Mouse (Mus musculus) frontal cortex, postnatal 25 days (tissue): Measurements from ENCODE around the gene Arhgap18.

Source experiments
- DNase-seq, 2 experiments: peaks; one replicate each; pipeline ENCODE4 v3.0.0; 2022; ENCODE audit warnings: low spot score in 2 of 2

The Arhgap18 gene

DNA sequence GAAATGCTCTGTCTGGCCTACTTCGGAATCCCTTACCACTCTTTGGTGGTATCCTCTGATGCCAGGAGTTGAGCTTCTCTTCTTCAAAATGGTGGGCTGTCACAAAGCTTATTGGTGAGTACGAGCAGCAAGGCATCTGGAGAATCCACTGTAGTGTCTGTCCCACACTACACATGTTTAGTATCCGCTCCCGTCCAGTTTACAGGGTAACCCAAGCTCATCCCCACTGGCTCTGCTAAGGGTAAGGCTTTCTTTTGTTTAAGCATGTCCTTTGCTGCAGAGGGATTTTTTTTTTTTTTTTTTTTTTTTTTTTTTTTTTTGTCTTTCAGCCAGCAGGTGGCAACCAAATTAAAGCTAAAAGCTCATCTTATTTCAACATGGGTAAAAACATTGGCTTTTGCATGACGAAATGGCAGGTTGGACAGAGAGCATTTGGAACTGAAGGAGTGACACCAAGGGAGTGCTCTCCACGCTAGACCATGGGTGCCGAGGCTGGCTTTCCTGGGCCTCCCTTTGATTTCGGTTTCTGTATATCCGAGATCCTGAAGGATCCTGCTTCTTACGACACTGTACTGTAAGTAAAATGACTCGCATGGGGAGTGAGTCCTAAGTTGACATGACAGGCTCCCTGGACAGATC is at the start of gene Arhgap18:
Gene Arhgap18 (plus strand): TSS at position 493 of the 639 bp plus-strand sequence.
- DNase-seq, result peak in 1 of 2 experiments; percentile 7

DNA sequence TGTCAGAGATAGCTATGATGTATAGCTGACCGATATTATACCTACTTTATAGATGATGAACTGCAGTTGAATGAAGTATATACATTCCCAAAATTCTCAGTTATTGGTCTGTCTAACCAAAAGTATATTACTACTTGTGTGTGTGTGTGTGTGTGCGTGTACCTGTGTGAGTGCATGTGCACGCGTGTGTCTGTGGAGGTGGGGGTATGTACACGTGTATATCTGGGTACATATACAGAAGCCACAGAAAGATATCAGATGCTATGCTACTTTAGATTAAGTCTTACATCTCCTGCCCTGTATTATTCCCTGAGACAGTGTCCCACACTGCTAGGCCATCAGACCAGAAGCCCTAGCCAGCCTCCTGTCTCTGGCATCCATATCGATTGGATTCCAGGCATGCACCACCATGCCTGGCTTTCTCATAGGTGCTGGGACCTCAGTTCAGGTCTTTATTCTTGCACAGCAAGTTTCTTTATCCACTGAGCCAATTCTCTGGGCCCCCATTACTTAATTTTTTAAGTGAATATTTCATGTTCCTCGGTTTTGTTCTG is 42.7 kb upstream of the Arhgap18 start:
- no peak for DNase-seq

GRCm38 (mm10) chr10:26711068-26711467 is 42.2 kb upstream of the Arhgap18 start:
- peak in 1 of 2 experiments; percentile 7 for DNase-seq

GRCm38 (mm10) chr10:26713986-26714385 is 39.2 kb upstream of the Arhgap18 start:
- no peak for DNase-seq

GRCm38 (mm10) chr10:26724704-26725103 is 28.5 kb upstream of the Arhgap18 start:
- DNase-seq, result no peak

GRCm38 (mm10) chr10:26725255-26725654 is 28.0 kb upstream of the Arhgap18 start:
- no peak for DNase-seq

DNA sequence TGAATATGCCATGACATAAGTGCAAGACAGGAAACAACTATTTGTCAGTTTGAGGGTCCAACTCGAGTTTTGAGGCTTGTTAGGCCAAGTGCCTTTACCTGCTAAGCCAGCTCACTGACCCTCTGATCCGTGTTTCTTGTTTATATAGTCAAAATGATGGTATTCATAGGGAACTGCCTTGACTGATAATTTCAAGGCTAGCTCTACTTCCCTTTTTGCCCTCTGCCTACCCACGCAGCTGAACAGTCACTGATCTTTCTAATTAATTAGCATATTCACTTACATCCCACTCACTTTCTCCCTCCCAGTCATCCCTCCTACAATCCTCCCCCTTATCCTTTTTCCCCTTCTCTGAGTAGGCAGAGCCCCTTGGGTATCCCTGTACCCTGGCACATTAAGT is 2.4 kb upstream of the Arhgap18 start:
- DNase-seq, result no peak

DNA sequence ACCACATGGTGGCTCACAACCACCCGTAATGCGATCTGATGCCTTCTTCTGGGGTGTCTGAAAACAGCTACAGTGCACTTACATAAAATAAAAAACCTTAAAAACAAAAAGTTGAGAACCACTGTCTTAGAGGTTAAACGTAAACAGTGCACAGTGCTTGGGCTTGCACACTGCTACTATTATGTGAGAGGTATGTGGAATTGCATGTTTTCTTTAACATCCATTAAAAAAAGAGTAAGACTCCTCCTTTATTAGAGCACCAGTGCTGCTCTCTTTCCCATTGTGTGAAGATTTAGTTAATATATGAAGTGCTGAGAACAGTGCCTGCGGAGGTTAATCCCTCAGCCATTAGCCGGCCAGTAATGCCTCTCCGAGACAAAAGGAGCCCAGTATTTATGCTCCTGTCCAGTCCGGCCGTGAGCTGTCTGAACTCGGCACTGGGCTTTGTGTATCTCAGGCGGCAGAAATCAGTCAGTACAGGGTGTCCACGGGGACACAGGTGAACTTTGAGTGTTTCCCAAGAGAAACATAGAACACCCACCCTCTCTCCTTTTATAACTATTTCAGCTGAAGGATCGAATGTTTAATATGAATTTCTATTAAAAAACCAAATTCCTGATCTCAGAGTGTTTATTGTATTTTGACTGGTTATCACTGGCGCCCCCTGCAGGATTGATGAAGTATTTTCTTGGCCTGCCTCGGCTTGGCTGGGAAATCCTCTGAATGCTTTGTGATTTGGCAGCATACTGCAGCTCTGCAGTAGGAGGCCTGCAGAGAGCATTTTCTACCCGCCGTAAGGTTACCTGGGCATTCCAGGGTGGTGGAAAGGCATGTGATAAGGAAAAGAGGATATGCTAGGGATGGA is 925 bp upstream of the Arhgap18 start:
- peak; percentile 27 to 50 for DNase-seq

DNA sequence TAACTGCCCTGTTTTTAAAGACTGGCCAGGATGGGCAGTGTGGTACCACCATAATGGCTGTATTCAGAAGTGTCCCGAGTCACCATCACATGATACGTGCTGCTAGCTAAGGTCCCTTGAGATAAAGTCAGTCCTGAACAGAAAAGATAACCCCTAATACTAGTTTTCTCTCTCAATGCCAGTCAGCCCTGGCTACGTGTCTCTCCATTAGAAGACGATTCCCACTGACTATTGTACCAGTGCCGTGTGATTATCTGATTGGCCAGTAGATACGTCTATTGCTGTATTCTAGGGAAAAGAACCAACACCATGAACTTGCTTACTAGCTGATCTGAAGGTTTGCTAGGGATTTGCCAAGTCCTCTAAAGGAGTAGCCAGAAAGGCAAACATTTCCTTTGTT is 785 bp downstream of the Arhgap18 start:
- no peak for DNase-seq

DNA sequence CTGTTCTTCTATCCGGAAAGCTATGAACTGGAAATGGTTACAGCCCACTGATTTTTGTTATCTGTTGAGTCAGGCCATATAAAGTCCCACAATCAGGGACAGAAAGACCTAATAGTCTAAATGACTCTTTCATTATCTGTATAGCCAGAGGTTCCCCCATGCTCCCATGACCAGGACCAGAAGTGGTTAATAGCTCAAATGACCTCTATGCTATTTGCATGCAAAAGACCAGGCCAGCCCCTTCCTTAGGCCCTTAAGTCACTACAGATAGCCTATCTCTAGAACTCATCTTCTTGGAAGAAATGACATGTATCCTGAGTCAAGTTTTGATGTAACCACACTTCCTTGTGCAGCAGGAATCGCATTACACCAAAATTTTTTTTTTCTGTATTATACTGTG is 4.0 kb downstream of the Arhgap18 start:
- DNase-seq, result no peak

DNA sequence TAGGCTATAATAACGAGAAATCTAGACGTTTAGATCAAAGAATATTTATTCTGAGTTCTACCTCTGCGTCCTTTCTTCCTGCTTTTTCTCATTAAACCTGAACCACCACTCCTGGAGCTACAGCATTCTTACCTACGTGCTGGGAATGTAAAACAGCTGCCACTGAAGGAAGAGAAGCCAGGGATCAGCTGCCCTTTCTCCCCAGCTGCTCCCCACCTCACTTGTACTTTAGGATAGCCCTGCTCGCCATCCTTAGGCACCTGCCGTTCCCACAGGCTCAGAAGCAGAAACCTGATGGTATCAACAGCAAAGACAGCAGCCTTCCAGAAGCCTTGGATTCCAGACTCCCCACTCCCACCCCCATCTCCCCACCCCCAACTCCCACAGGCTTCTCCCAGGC is 6.2 kb downstream of the Arhgap18 start:
- no peak for DNase-seq

GRCm38 (mm10) chr10:26761103-26761502 is 7.9 kb downstream of the Arhgap18 start:
- DNase-seq, result no peak

DNA sequence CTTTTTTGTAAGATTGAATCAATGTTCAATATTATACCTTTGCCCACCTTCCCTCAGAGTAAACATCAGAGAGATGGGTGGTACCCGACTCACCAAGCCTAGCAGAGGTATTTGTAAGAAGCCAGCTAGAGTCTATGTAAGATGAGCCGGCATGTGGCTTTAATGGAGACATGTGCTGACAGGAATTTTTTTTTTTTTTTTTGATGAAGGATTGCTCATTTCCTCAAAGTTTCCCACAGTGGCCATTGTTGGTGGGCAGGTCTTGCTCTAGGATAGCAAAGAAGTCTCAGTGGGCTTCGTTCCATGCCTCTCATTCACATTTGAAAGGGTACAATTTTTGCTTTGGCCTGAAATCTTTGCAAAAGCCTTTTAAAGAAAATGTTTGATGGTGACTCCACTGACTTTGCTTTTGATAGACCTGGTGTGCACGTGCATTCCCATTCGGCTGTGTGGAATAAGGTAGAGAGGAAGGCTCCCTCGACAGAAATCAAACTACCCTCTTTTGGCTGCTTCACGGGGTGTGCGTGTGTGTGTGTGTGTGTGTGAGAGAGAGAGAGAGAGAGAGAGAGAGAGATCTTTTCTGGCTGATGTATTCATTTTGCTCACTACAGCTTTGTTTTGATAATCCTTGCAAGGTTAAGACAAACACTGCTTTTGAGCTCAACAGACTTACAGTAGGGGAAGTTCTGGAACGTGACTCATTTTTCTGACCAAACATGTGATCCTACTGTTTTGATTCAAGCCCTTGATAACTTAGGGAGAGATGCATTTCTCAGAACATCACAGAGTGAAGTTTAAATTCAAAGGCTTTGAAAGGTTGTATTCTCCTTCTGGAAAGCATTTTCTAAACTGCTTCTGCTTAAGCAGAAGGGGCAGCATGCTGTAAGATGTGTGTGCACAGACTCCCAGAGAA is 9.0 kb downstream of the Arhgap18 start:
- DNase-seq, result no peak

DNA sequence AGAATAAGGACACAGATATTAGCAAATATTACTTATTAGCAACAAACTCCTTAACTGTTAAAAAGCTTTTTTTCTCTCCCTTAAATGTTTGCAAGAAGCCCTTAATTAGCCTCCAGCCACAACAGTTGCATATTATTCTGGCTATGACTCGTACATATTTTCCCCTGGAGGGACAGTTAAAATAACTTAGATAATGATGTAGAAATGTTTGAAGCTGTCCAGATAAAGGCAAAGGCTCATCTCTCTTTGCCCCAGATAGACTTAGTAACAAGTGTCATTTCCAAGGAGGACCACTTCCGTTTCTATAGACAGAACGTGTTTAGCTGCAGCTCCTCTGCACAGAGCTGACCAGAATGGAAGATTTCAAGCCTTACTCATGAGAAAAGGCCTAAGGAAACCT is 14.0 kb downstream of the Arhgap18 start:
- DNase-seq, result no peak

- DNase-seq, result no peak
These were observed 15.7 kb downstream of the Arhgap18 start for GRCm38 (mm10) chr10:26768943-26769342.

DNA sequence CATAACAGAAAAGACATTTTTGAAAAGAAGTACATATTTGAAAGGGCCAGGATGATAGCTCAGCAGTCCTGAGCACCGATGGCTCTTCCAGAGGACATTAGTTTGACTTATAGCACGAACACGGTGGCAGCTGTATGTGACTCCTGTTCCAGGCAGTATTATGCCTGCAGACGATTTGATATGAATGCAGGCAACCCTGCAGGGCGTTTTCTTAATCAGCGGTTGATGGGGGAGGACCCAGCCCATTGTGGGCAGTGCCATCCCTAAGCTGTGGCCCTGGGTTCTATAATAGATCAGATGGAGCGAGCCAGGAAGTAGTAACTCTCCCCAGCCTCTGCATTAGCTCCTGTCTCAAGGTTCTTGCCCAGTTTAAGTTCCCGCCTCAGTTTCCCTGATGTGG is 16.8 kb downstream of the Arhgap18 start:
- no peak for DNase-seq

DNA sequence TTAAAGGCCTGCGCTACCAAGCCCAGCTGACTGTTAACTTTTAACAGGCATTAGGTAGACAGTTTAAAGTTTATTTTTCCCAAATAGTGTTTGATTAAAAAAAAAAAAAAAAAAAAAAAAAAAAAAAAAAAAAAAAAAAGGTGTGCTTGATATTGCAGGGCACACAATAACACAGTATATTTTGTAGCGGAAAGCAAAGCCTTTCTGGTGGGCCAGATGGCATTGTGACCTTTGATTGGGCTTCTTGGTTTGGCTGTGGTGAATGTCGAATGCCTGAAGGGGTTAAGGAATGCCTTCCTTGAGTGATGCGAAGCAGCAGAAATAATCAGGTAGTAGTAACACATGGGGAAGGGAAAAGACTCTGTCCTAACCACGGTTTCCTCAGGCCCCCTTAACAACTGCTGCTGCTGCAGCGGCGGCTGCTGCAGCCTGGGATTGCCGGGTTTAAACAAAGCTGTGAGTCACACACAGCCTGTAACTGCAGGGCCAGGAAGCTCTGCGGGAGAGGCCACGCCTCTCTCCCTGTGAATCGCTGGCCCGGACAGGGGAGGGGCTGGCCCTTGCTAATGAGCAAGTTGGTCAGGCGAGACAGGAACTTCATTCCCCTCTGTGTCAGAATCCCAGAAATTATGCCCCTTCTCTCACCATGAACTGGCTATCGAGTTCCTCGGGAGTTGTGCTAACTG is 18.9 kb downstream of the Arhgap18 start:
- DNase-seq, result peak; percentile 37 to 41

DNA sequence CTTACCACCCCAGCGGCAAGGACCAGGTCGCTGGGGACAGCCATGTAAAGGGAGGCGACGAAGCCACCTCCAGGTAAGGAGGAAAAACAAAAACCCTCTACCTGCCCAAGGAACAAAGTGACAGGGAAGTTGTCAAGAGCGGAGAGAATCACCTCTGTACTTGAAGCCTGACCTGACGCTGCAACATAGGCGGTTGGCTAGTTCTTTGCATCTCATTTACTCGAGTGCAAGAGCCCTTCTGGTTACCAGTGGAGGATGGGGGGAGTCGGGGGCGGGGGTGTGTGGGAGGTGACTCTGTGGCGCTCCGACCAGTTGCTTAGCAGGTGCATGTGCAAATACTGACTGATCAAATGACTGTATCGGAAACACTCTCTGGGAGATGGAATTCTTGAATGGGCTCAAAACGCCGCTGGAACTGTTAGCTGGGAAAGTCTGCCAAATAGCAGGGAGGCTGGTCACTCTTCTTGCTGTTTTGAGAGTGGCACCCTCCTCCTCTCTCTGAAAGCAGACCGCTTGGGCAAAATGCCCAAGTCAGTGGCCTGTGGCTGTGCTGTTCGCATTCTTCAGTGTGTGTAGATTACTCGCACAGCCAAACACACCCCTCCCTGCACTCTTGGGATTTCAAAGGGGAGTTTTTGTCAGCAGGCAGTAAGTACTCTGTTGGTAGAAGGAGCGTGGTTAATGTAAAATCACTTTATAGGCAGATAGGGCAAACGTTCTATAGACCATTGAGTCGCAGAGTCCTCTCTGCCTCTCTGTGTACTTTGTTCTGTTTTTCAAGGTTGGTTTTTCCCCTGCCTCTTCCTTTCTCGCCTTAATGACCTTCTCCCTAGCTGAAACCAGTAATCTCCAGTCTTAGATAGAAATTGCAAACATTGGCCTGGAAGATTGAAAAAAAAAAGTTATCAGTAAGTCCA is 19.7 kb downstream of the Arhgap18 start:
- peak in 1 of 2 experiments; percentile 25 for DNase-seq

DNA sequence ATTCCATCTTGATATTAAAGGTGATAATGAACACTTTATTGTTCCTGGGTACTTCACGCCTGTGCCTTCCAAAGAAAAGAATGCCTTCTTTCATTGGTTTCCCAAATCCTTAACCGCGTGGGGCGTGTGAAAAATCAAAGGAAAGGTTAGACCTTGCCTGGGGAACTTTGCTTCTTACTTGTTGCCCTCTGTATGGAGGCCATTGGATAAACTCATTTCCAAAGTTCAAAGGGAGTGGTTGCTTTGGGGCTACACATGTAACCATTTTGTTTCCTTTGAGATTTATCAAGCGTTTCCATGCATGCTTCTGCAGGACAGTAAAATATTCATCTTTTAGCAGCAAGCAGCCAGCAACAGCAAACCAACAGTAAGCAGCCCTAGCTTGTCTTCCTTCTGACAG is 20.3 kb downstream of the Arhgap18 start:
- DNase-seq, result no peak

DNA sequence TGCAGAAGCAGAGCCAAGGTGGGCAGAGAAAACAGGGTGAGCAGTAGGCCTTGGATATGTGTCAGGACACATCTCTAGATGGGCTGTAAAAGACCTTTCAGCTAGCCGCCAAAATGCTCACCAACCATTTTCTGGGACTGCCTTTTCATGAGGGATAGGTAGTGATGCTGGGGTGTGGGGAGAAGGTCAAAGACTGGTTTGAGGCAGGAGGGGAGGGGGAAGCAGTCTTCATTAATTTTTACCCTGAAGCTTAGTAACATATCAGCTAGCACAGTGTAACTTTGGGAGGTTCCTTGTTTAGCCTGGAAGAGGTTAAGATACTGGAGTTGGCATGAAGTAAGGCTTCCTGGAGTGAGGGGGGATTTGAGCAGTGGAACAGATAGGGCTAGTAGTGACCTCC is 21.0 kb downstream of the Arhgap18 start:
- no peak for DNase-seq
